Mouse (Mus musculus) embryo, embryonic 11 days (tissue): ENCODE measurements around the gene Akirin1.
A peak's percentile ranks its signal among the peaks of the same experiment; 100 is the strongest.

Experiments
- DNase-seq: peaks from one replicate; pipeline ENCODE4 v3.0.0-alpha.2; 2015

The Akirin1 gene

DNA sequence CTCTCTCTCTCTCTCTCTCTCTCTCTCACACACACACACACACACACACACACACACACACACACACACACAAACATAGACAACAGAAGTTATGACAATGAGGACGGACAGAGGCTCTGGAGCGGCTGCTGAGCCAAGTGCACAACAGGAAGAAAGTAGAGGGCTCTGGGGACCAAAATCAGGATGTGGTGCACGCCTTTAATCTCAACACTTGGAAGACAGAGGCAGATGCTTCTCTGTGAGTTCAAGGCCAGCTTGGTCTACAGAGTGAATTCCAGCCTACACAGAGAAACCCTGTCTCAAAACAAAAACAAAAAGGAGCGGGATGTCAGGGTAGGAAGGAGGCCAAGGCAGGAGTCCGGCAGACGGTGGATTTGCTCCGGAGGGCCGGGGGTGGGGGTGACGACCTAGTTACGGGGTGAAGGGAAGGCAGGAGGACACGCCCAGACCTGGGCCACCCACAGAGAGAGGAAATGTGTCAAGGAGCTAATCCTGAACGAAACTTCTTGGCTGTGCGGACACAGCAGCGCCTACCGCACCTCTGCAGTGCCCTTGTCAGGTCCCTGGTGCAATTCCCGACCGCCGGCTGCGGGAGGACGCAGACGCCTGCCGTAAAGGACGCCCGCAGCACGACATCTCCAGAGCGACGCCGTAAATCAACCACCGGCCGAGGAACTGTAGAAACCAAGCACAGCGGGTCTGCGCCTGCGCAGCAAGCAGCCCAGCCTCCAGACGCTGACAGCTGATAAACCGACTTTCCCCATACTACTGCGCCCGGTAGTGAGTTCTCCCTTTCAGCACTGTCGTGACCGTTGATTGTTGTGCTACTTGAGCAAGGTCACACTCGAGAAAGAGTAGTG lies 32.3 kb downstream of the Akirin1 start, which contains the start of gene Ndufs5:
Gene Ndufs5 (minus strand): TSS at position 629 of the 860 bp plus-strand sequence.
- DNase-seq = peak; percentile 97

DNA sequence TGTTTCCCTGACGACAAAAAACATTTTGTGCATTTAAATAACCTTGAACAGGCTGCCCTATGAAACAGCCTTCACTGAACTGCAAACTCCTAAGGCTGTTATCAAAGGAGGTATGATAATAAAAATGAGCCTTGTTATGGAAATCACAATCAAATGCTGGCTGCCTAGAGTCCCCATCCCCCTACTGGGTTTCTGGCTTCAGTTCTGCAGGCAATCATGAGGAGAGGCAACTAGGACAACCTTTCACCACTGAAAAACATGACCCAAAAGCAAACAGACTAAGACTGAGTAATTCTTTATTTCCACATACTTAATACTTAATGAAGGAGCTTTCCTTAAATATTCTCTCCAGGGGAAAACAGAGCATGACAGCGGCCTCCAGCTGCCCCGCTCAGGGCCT lies 37.7 kb downstream of the Akirin1 start:
- DNase-seq = no peak

DNA sequence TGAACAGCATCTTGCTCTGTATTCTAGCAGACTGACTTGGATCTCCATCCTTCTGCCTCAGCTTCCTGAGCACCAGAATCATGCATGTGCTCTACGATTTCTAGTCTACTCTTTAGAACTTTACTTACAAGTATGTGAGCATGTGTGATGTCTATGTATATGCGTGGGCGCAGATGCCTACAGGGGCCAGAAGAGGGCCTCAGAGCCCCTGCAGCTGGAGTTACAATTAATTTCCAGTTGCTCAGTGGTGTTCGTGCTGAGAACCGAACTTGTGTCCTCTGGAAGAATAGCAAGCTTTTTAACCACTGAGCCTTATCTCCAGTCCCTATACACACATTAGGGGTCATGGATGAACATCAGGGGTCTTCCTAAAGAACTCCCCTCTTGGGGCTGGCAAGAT lies 42.8 kb downstream of the Akirin1 start:
- DNase-seq = no peak

DNA sequence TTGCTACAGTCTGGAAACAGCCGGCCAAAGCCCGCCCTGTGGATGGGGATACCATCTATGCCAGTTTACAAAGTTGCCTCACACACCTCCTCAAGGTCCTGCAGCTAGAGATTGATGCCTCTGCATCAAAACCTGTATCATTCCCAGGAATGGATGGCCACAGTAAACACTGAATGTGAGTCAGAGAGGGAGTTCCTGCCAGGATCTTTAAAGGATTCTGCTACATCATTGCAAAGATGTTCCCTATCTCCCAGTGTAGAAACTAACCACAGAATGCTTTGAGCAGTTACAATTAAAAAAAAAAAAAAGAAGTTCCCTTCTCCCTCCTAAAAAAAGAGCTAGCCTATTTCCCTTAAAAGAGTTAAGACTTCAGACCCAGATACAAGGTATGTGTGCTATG lies 44.8 kb downstream of the Akirin1 start:
- DNase-seq = no peak

DNA sequence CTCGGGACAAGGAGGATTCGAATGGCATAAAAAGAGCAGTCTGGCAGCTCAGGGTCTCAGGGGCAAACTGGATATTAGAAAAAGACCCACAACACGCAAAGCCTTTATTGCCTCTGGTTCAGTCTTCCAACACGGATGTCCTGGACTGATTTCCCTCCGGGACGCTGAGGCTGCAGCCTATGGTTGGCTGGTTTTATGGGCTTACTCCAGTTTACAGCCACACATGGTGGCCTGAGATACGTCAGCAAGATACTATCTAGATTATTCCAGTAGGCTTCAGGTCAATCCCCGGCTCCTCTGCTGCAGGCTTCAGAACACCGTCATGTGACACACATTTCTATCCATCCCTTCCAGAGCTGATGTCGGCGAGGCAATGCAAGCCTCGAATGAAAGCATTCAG lies 56.8 kb downstream of the Akirin1 start:
- DNase-seq = no peak

DNA sequence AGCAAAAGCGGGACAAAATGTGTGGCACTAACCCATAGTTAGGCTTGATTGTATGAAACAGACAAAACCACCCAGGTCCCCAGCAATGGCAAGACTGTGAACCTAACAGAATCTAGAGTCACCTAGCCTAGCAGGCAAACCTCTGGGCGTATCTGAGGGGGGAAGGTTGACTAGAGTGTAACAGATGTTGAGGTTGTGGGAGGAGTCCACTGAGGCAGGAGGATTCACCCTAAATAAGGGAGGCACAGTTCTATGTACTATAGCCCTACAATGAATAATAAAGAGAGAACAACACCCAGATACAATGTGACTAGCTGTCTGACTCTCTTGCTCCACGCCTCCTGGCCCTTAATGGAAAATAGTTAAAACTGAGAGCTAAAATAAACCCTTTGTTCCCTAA lies 58.1 kb downstream of the Akirin1 start:
- DNase-seq = no peak

DNA sequence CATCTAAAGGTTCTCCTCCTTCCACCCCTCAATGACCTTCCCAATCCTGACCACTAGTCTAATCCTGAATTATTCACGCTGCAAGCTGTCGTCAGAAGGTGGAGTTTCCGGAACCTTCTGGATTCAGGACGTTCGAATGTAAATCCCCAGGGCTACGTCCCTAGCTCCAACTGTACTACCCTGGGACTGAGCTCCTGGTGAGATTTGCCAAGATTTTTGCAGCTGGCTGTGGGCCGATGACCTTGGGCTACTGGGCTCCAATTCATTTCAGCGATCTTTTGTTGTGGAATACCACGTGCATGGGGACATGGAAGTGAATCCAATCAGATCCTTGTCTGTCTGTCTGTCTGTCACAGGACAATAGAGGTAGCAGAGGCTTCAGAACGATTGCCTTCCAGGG lies 59.8 kb downstream of the Akirin1 start:
- no peak for DNase-seq

DNA sequence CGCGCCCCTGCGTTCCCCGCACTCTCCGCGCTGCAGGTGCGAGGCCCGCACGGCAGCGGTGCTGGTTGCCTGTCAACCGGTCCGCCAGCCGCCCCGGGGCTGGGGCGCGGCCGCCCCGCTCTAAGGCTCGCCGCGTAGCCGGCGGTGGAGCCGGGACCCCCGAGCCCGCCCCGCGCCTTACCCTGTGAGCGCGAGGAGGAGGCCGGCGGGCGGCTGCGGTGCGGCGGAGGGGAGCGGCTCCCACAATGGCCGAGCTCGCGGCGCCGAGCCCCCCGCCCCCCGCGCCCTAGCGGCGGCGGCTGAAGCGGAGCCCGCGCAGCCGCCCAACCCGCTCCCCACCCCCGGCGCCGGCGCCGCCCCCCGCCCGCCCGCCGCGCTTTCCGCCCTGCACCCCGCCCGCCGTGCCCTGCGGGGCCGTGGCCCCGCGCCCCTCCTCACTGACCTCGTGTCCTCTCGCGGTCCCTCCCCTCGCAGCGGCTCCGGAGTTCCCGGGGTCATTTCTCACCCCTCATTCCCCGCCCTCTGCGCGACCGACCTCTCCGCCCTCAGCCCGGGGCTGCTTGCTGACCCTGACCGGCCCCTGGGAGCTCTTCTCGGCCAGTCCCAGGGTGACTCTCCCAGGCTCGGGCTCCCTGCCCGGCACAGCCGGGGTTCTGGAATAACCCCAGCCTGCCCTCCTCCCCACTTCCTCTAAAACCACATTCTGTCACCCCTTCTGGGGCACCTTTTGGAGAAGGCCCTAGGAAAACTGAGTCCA lies 62.9 kb downstream of the Akirin1 start:
- DNase-seq = peak; percentile 75

DNA sequence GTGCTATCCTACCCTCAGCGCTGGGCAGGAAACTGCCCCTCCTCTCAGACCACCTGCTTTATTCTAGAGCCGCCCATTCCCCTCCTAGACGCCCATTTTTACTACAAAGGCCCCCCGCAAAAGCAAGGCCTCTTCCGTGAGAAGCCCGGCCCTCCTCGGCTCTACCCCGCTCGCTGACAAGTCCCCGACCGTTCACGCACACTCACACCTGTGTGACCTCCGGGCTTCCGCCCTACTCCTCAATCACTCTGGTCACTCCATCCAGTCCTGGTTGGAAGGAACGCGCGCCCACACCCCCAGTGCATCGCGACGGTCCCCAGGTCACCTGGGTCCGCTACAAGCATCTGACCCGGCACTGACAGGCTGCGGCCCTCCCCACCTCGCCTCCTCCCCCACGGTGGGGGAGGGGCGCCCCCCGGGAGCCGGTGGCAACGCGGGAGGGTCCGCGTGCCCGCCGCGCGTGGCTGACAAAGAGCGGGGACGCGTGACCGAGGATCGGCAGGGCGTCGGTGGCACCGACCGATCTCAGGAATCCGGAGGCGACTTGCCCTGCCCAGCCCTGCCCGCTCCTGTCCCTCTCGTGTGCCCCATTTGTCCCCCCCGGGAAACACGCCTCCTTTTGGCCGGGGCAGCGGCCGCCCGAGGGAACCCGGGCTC lies 63.6 kb downstream of the Akirin1 start:
- peak; percentile 46 for DNase-seq

DNA sequence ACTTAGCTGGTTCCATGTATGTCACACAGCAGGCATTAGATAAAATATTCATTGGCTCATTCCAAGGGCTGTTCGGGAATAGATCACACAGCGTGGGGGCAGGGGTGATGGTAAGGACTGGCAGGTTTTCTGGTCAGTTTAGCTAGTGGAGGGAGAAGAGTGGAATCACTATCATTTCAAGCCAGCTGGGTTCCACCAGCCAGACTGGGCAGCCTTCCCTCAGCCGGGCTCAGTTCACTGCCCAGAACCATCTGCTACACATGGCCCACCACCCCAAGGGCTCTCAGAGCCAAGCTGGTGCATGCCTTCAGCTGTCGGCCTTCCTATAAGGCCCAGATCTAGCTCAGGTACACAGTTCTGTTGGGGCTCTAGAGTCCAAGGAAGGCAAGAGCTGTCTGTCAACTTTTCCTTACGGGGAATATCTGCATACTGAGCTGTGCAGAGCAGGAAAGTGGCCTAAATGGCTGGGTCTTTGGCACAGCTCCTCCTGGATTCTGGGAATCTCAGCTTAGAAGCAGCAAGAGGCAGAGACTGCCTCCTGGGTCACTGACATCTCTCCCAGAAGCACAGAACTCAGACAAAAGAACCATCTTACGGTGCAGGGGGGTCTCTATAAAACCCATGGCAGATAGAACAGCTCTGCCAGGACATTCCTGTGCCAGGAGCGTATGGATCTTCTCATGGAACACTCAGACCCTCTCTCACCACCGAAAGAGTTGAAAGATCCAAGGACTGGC lies 64.5 kb downstream of the Akirin1 start:
- DNase-seq = no peak

DNA sequence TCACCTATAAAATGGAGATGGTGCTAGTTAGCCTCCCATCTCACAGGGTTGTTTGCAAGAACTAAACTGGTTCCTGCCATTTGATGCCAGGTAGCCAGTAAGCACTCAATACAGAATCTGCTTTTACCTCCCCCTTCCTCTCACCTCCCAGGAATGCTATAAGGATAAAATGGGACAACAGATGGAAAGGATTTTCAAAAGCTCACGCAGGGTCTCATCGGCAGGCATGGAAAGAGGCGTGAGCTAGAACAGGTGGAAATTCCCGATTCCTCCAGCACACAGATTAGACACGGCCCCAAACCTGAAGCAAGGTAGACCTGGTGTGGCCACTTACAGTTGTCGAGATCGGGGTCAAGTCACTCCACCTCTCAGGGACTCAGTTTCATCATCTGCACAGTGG lies 65.1 kb downstream of the Akirin1 start:
- DNase-seq = no peak
